Mouse (Mus musculus): ENCODE data around the gene Efhd2. TPM values are rescaled to one million over a fixed set of nuclear protein-coding genes. Genes with fewer than 3 reads are reported as not detected.

Efhd2 gene
- total RNA-seq, 1 experiment: 9.2 TPM

DNA sequence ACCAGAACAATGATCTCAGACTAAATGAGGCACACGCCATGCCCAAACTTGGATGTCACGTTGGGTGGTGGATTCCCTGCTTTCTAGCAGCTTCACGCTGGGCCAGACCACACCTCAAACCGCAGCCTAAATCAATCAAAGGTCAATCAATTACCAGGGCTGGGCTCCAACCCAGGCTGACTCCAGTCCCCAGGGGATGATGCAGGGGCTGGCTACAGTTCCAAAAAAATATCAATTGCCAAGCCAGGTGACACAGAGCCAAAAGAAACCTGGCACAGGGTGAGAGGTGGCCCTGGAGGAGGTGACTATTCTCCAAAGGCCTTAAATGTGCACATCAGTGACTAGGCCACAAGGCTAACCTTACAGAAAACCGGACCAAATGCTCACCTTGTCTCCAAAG, 9.1 kb downstream of the Efhd2 start:
- no peaks in the 10 kb centered on the region; the same call in 1 of the 2 replicates for H3K36me3 ChIP-seq (ENCODE audit: control insufficient read depth, insufficient read depth, low read length, poor library complexity, severe bottlenecking)
- TF ChIP-seq CHD2 (IDR thresholded peaks at IDR 0.05; ENCODE audit: low read depth, low read length) (no peak), ZC3H11A (IDR thresholded peaks at IDR 0.05; ENCODE audit: borderline replicate concordance, low read depth, low read length) (no peak), HCFC1 (IDR thresholded peaks at IDR 0.05; ENCODE audit: borderline replicate concordance, insufficient read depth, low read length) (no peak), ZNF384 (IDR thresholded peaks at IDR 0.05; ENCODE audit: low read depth, low read length) (no peak), MAFK (IDR thresholded peaks at IDR 0.05; ENCODE audit: insufficient read depth, low read depth, low read length) (no peak)
- H3K9ac ChIP-seq (ENCODE audit: insufficient read depth, low read depth, low read length, poor library complexity, severe bottlenecking): no peak overlapping the region
- no peaks in the 10 kb centered on the region for H3K9me3 ChIP-seq (ENCODE audit: control insufficient read depth, insufficient read depth, low read depth, low read length)
- no peak overlapping the region for H3K27ac ChIP-seq (ENCODE audit: insufficient read depth, low read depth, low read length, poor library complexity, severe bottlenecking)
- in situ Hi-C loops (cut with MboI; ENCODE audit: low sequenced_read_pairs in 2 of 2, unreplicated experiment in 2 of 2): no loop called here
- H3K4me3 ChIP-seq (ENCODE audit: insufficient read depth in 1 of 2, low read depth in 1 of 2, low read length in 2 of 2, poor library complexity in 1 of 2, severe bottlenecking in 1 of 2): no peak overlapping the region
- DNase-seq (ENCODE audit: low read depth, low spot score): no peak
- H3K4me1 ChIP-seq (ENCODE audit: control insufficient read depth in 2 of 2, insufficient read depth in 2 of 2, low read length in 2 of 2, poor library complexity in 1 of 2): peaks cover 2 to 11% of the 10 kb centered on the region in 2 experiments; a peak in 1 of 4 replicates

DNA sequence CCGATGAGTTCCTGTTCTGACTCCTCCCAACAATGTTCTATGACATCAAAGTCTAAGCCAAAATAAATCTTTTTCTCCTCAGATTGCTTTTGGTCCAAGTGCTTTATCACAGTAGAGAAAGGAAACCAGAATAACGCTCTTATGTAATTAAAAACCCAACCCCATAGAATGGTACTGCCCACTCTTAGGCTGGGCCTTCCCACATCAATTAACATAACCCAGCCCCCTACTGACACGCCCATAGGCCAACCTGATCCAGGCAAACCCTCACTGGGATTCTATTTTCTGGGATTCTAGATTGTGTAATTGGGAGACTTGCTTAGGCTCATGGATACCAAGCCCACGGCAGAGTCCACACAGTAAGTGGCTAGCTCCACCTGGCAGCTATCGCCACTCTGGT, 9.7 kb downstream of the Efhd2 start:
- TF ChIP-seq ZNF384 (IDR thresholded peaks at IDR 0.05; ENCODE audit: low read depth, low read length) (no peak), MAFK (IDR thresholded peaks at IDR 0.05; ENCODE audit: insufficient read depth, low read depth, low read length) (no peak), CHD2 (IDR thresholded peaks at IDR 0.05; ENCODE audit: low read depth, low read length) (no peak), ZC3H11A (IDR thresholded peaks at IDR 0.05; ENCODE audit: borderline replicate concordance, low read depth, low read length) (no peak), HCFC1 (IDR thresholded peaks at IDR 0.05; ENCODE audit: borderline replicate concordance, insufficient read depth, low read length) (no peak)
- no peak overlapping the region for H3K27ac ChIP-seq (ENCODE audit: insufficient read depth, low read depth, low read length, poor library complexity, severe bottlenecking)
- H3K9me3 ChIP-seq (ENCODE audit: control insufficient read depth, insufficient read depth, low read depth, low read length): no peaks in the 10 kb centered on the region
- peaks cover 2 to 11% of the 10 kb centered on the region in 2 experiments; a peak in 1 of 4 replicates for H3K4me1 ChIP-seq (ENCODE audit: control insufficient read depth in 2 of 2, insufficient read depth in 2 of 2, low read length in 2 of 2, poor library complexity in 1 of 2)
- no peak for DNase-seq (ENCODE audit: low read depth, low spot score)
- H3K9ac ChIP-seq (ENCODE audit: insufficient read depth, low read depth, low read length, poor library complexity, severe bottlenecking): no peak overlapping the region
- in situ Hi-C loops (cut with MboI; ENCODE audit: low sequenced_read_pairs in 2 of 2, unreplicated experiment in 2 of 2): no loop called here
- H3K36me3 ChIP-seq (ENCODE audit: control insufficient read depth, insufficient read depth, low read length, poor library complexity, severe bottlenecking): no peaks in the 10 kb centered on the region; the same call in 1 of the 2 replicates
- H3K4me3 ChIP-seq (ENCODE audit: insufficient read depth in 1 of 2, low read depth in 1 of 2, low read length in 2 of 2, poor library complexity in 1 of 2, severe bottlenecking in 1 of 2): no peak overlapping the region

DNA sequence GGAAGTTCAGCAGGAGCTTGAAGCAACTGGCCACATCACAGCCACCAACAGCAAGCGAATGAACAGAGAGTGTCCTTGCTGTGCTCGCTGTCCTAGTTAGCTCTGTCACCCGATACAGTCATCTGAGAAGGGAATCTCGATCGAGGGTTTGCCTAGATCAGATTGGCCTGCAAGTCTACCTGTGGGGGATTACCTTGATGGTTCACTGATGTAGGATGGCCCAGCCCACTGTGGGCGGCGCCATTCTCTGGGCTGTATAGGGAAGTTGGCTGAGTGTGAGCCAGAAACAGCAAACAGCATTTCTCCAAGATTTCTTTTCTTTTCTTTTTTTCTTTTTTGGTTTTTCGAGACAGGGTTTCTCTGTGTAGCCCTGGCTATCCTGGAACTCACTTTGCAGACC, 10.2 kb downstream of the Efhd2 start:
- DNase-seq (ENCODE audit: low read depth, low spot score): no peak
- no peak overlapping the region for H3K27ac ChIP-seq (ENCODE audit: insufficient read depth, low read depth, low read length, poor library complexity, severe bottlenecking)
- TF ChIP-seq ZNF384 (IDR thresholded peaks at IDR 0.05; ENCODE audit: low read depth, low read length): no peak
- no peak for TF ChIP-seq HCFC1 (IDR thresholded peaks at IDR 0.05; ENCODE audit: borderline replicate concordance, insufficient read depth, low read length)
- no peak for TF ChIP-seq ZC3H11A (IDR thresholded peaks at IDR 0.05; ENCODE audit: borderline replicate concordance, low read depth, low read length)
- TF ChIP-seq CHD2 (IDR thresholded peaks at IDR 0.05; ENCODE audit: low read depth, low read length): no peak
- TF ChIP-seq MAFK (IDR thresholded peaks at IDR 0.05; ENCODE audit: insufficient read depth, low read depth, low read length): no peak
- H3K36me3 ChIP-seq (ENCODE audit: control insufficient read depth, insufficient read depth, low read length, poor library complexity, severe bottlenecking): peaks cover 2% of the 10 kb centered on the region; the same call in 1 of the 2 replicates
- H3K4me3 ChIP-seq (ENCODE audit: insufficient read depth in 1 of 2, low read depth in 1 of 2, low read length in 2 of 2, poor library complexity in 1 of 2, severe bottlenecking in 1 of 2): no peak overlapping the region
- in situ Hi-C loops (cut with MboI; ENCODE audit: low sequenced_read_pairs in 2 of 2, unreplicated experiment in 2 of 2): no loop called here
- H3K9me3 ChIP-seq (ENCODE audit: control insufficient read depth, insufficient read depth, low read depth, low read length): no peaks in the 10 kb centered on the region
- no peak overlapping the region for H3K9ac ChIP-seq (ENCODE audit: insufficient read depth, low read depth, low read length, poor library complexity, severe bottlenecking)
- peaks cover 2 to 9% of the 10 kb centered on the region in 2 experiments; a peak in 1 of 4 replicates for H3K4me1 ChIP-seq (ENCODE audit: control insufficient read depth in 2 of 2, insufficient read depth in 2 of 2, low read length in 2 of 2, poor library complexity in 1 of 2)

DNA sequence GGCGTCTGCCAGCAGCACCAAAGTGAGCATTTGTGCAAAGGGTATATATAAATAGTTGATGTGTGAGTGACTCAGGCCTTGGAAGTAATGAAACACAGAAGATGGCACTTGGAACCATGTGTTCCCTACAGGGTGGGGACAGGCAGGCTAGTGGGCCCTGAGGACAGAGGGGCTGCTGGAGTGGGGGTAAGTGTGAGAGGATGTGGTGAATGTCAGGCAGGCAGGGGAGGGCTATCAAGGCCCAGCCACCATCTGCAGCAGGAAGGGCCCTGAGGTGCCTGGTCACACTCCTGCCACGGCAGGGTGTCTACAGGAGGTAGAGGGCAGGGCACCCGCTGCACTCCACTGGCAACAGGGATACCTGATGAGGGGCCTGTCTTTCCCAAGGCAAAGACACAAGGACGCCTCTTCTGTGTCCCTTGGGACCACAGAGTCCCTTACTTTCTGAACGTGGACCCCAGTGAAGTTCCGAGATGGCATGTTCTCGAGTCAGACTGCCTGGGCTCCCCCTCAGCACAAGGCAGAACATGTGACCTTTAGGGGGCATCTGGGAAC, 10.9 kb downstream of the Efhd2 start:
- in situ Hi-C loops (cut with MboI; ENCODE audit: low sequenced_read_pairs in 2 of 2, unreplicated experiment in 2 of 2): no loop called here
- Histone ChIP-seq H3K9ac (ENCODE audit: insufficient read depth, low read depth, low read length, poor library complexity, severe bottlenecking) (no peak overlapping the region), H3K27ac (ENCODE audit: insufficient read depth, low read depth, low read length, poor library complexity, severe bottlenecking) (no peak overlapping the region), H3K9me3 (ENCODE audit: control insufficient read depth, insufficient read depth, low read depth, low read length) (no peaks in the 10 kb centered on the region), H3K36me3 (ENCODE audit: control insufficient read depth, insufficient read depth, low read length, poor library complexity, severe bottlenecking) (peaks cover 3% of the 10 kb centered on the region; the same call in 1 of the 2 replicates), H3K4me3 (ENCODE audit: insufficient read depth in 1 of 2, low read depth in 1 of 2, low read length in 2 of 2, poor library complexity in 1 of 2, severe bottlenecking in 1 of 2) (no peak overlapping the region), H3K4me1 (ENCODE audit: control insufficient read depth in 2 of 2, insufficient read depth in 2 of 2, low read length in 2 of 2, poor library complexity in 1 of 2) (peaks cover 2 to 9% of the 10 kb centered on the region in 2 experiments; a peak in 1 of 4 replicates)
- DNase-seq (ENCODE audit: low read depth, low spot score): no peak
- no peak for TF ChIP-seq MAFK (IDR thresholded peaks at IDR 0.05; ENCODE audit: insufficient read depth, low read depth, low read length)
- TF ChIP-seq HCFC1 (IDR thresholded peaks at IDR 0.05; ENCODE audit: borderline replicate concordance, insufficient read depth, low read length): no peak
- TF ChIP-seq ZC3H11A (IDR thresholded peaks at IDR 0.05; ENCODE audit: borderline replicate concordance, low read depth, low read length): no peak
- TF ChIP-seq ZNF384 (IDR thresholded peaks at IDR 0.05; ENCODE audit: low read depth, low read length): no peak
- no peak for TF ChIP-seq CHD2 (IDR thresholded peaks at IDR 0.05; ENCODE audit: low read depth, low read length)
